Mouse (Mus musculus) liver, adult 2 months (tissue): ENCODE measurements around the gene Samd13.

ENCODE experiments used
- CTCF ChIP-seq: fragments of 200-500 bp; IDR thresholded peaks from 2 replicates; pipeline ENCODE4 v1.5.1; 2011; ENCODE audit warnings: low read depth, low read length, control low read depth
- POLR2A ChIP-seq: fragments of 200-500 bp; IDR thresholded peaks from 2 replicates; pipeline ENCODE4 v1.6.1; 2011; ENCODE audit warnings: low read length, control low read depth; ENCODE audit not compliant: insufficient read depth; ENCODE audit errors: extremely low read depth

GRCm38 (mm10) chr3:146617946-146618345 is 67.4 kb downstream of the Samd13 start:
- no peak for TF ChIP-seq CTCF
- TF ChIP-seq POLR2A, result no peak
